Mouse (Mus musculus): ENCODE measurements around the gene Mxd1.

DNA sequence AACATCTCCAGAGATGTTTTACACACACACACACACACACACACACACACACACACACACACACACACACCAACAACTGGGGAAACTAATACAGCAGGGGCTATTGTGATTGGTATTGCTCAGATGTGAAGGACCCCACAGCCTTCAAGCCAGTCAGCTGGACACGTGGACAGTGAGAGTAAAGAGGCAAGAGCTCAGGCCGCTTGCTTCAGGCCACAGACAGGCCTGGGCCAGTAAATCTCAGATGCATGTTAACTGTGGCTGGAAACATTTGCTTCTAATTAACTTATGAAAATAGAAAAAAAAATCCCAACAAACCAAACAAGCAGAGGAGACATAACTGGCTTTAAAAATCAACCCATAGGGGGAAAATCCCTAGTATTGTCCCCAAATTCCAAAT lies 31.1 kb downstream of the Mxd1 start:
- TF ChIP-seq POLR2A (IDR thresholded peaks at IDR 0.05; ENCODE audit: insufficient read depth, low read depth, low read length) (no peak), CTCF (IDR thresholded peaks at IDR 0.05) (no peak)
